Mouse (Mus musculus): ENCODE results near the gene Tmem86a. TPM values are rescaled to one million over a fixed set of nuclear protein-coding genes. Genes with fewer than 3 reads are reported as not detected.

Gene Tmem86a
- total and polyA plus RNA-seq, 3 experiments, result 0.30 to 2.0 (median 0.82) TPM

- no peak for DNase-seq (ENCODE audit: extremely low read depth)
- H3K36me3 ChIP-seq (replicated peaks in 1 of 2; ENCODE audit: control insufficient read depth in 1 of 2, insufficient read depth in 1 of 2, low read length in 1 of 2), result no peaks in the 10 kb centered on the region
- H3K27ac ChIP-seq (ENCODE audit: insufficient read depth, low read depth), result no peak overlapping the region
- in situ Hi-C loops (cut with MboI; ENCODE audit: low pct_ligation_motif_present, low pct_unique_long_range_greater_than_20kb, low sequenced_read_pairs), result no loop called here
- no peak overlapping the region for H3K9ac ChIP-seq (ENCODE audit: insufficient read depth, low read depth)
- H3K9me3 ChIP-seq (replicated peaks; ENCODE audit: low read length), result peaks cover 3% of the 10 kb centered on the region
- TF ChIP-seq RCOR1 (conservative IDR thresholded peaks at IDR 0.05; ENCODE audit: low read depth, low read length), result no peak
- no peaks in the 10 kb centered on the region for H3K79me2 ChIP-seq (replicated peaks; ENCODE audit: control insufficient read depth, extremely low read depth, insufficient read depth, poor library complexity, severe bottlenecking)
- peaks cover 2 to 8% of the 10 kb centered on the region in 2 experiments; a peak in 2 of 4 replicates for H3K4me1 ChIP-seq (ENCODE audit: control insufficient read depth in 1 of 2, insufficient read depth in 2 of 2)
- dilution Hi-C loops (cut with MboI; ENCODE audit: extremely low pct_ligation_motif_present, extremely low pct_unique_long_range_greater_than_20kb, low sequenced_read_pairs), result no loop called here
- no peak overlapping the region for H3K4me2 ChIP-seq (ENCODE audit: insufficient read depth, low read depth, poor library complexity, severe bottlenecking)
- no peak overlapping the region for H3K4me3 ChIP-seq (replicated peaks in 1 of 3; ENCODE audit: low read depth in 2 of 3, low read length in 2 of 3, poor library complexity in 1 of 3)
- peaks cover 2% of the 10 kb centered on the region for H3K27me3 ChIP-seq (replicated peaks)
Measured at GRCm38 (mm10) chr7:47066942-47067341, 16.5 kb downstream of the Tmem86a start.

- no peaks in the 10 kb centered on the region for H3K36me3 ChIP-seq (replicated peaks in 1 of 2; ENCODE audit: control insufficient read depth in 1 of 2, insufficient read depth in 1 of 2, low read length in 1 of 2)
- no peak overlapping the region for H3K4me3 ChIP-seq (replicated peaks in 1 of 3; ENCODE audit: low read depth in 2 of 3, low read length in 2 of 3, poor library complexity in 1 of 3)
- H3K9me3 ChIP-seq (replicated peaks; ENCODE audit: low read length), result peaks cover 3% of the 10 kb centered on the region
- H3K4me2 ChIP-seq (ENCODE audit: insufficient read depth, low read depth, poor library complexity, severe bottlenecking), result no peak overlapping the region
- in situ Hi-C loops (cut with MboI; ENCODE audit: low pct_ligation_motif_present, low pct_unique_long_range_greater_than_20kb, low sequenced_read_pairs) (no loop called here), dilution Hi-C loops (cut with MboI; ENCODE audit: extremely low pct_ligation_motif_present, extremely low pct_unique_long_range_greater_than_20kb, low sequenced_read_pairs) (no loop called here)
- TF ChIP-seq CHD2 (IDR thresholded peaks at IDR 0.05; ENCODE audit: low read length) (no peak), JUN (IDR thresholded peaks at IDR 0.05; ENCODE audit: insufficient read depth, low read depth, low read length) (no peak), NELFE (IDR thresholded peaks at IDR 0.05; ENCODE audit: low read depth, low read length) (no peak)
- H3K79me2 ChIP-seq (replicated peaks; ENCODE audit: control insufficient read depth, extremely low read depth, insufficient read depth, poor library complexity, severe bottlenecking), result no peaks in the 10 kb centered on the region
- peaks cover 2 to 17% of the 10 kb centered on the region in 2 experiments; a peak in 2 of 4 replicates for H3K4me1 ChIP-seq (ENCODE audit: control insufficient read depth in 1 of 2, insufficient read depth in 2 of 2)
- H3K27ac ChIP-seq (ENCODE audit: insufficient read depth, low read depth), result no peak overlapping the region
- no peak overlapping the region for H3K9ac ChIP-seq (ENCODE audit: insufficient read depth, low read depth)
- DNase-seq (ENCODE audit: extremely low read depth), result no peak
- peaks cover 2% of the 10 kb centered on the region for H3K27me3 ChIP-seq (replicated peaks)
Measured at GRCm38 (mm10) chr7:47067879-47068278, 17.5 kb downstream of the Tmem86a start.

GRCm38 (mm10) chr7:47072551-47072950, 22.1 kb downstream of the Tmem86a start:
- no peak overlapping the region for H3K27ac ChIP-seq (ENCODE audit: insufficient read depth, low read depth)
- H3K9me3 ChIP-seq (replicated peaks; ENCODE audit: low read length), result peaks cover 3% of the 10 kb centered on the region
- no peak overlapping the region for H3K4me3 ChIP-seq (replicated peaks in 1 of 3; ENCODE audit: low read depth in 2 of 3, low read length in 2 of 3, poor library complexity in 1 of 3)
- dilution Hi-C loops (cut with MboI; ENCODE audit: extremely low pct_ligation_motif_present, extremely low pct_unique_long_range_greater_than_20kb, low sequenced_read_pairs), result no loop called here
- no peaks in the 10 kb centered on the region for H3K36me3 ChIP-seq (replicated peaks in 1 of 2; ENCODE audit: control insufficient read depth in 1 of 2, insufficient read depth in 1 of 2, low read length in 1 of 2)
- in situ Hi-C loops (cut with MboI; ENCODE audit: low pct_ligation_motif_present, low pct_unique_long_range_greater_than_20kb, low sequenced_read_pairs), result no loop called here
- TF ChIP-seq RAD21 (IDR thresholded peaks at IDR 0.05; ENCODE audit: low read depth, low read length) (peak; percentile 66), BHLHE40 (IDR thresholded peaks at IDR 0.05; ENCODE audit: low read depth, low read length) (no peak), POLR2AphosphoS2 (IDR thresholded peaks at IDR 0.05; ENCODE audit: low read depth, low read length) (no peak), SMC3 (IDR thresholded peaks at IDR 0.05; ENCODE audit: low read depth, low read length) (peak; percentile 87), CTCF (conservative IDR thresholded peaks at IDR 0.05 in 1 of 2, IDR thresholded peaks at IDR 0.05 in 1 of 2; ENCODE audit: low read depth in 2 of 2, low read length in 2 of 2) (peak; percentile 50 to 79), ZC3H11A (IDR thresholded peaks at IDR 0.05; ENCODE audit: low read depth, low read length) (peak; percentile 33; the same call in 1 of the 2 replicates), GABPA (IDR thresholded peaks at IDR 0.05; ENCODE audit: insufficient replicate concordance, low read depth, low read length) (no peak)
- no peaks in the 10 kb centered on the region for H3K79me2 ChIP-seq (replicated peaks; ENCODE audit: control insufficient read depth, extremely low read depth, insufficient read depth, poor library complexity, severe bottlenecking)
- H3K4me2 ChIP-seq (ENCODE audit: insufficient read depth, low read depth, poor library complexity, severe bottlenecking), result no peak overlapping the region
- H3K9ac ChIP-seq (ENCODE audit: insufficient read depth, low read depth), result no peak overlapping the region
- H3K27me3 ChIP-seq (replicated peaks), result no peaks in the 10 kb centered on the region
- peaks cover 2 to 30% of the 10 kb centered on the region in 2 experiments; a peak in 2 of 4 replicates for H3K4me1 ChIP-seq (ENCODE audit: control insufficient read depth in 1 of 2, insufficient read depth in 2 of 2)
- DNase-seq (ENCODE audit: extremely low read depth), result no peak

All from CH12.LX (cell line).